Mouse (Mus musculus): ENCODE data around the gene Cdc6. TPM values are rescaled to one million over a fixed set of nuclear protein-coding genes. Genes with fewer than 3 reads are reported as not detected.

Gene Cdc6
- polyA plus RNA-seq (2015; fragmentation: Illumina TruSeq; extraction: RNeasy Lipid Tissue Mini Kit (QIAGEN cat#74804); ENCODE audit: insufficient read depth, low read depth, low replicate concordance), result 0.83 TPM

DNA sequence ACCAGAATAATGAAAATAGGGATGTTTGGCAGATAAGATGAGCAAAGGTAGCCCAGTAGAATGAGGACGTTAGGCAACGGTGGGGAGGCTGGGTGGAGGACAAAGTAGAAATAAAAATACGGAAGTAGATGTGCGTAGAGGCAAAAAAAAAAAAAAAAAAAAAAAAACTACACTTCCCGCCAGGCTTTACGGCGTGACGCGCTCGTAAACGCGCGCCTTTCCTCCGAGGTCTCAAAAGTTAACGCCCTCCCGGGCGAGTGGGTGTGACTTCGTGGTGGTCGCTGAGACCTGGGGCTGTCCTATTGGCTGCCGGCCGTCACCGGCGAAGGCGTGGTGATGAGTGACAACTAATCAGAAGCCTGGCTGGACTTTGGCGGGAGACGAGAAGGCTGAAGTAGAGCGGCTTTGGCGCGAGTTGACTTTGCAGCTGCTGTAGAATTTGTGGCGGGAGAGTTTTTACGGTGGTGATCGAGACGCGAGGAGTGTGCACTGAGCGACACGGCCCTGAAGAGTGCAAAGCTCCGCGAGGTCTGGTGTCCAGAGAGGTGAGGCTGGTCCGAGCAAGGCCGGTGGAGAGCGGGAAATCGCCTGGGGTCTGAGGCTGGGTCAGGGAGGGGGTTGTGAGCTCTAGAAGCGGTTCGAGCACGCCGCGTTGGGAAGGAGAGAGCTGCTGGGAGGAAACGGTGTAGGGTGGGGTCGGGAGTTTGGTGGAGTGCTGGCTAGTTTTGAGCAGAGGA, at the start of gene Cdc6:
Gene Cdc6, plus strand, starts transcription at position 365 of the 737 bp plus-strand sequence.

DNA sequence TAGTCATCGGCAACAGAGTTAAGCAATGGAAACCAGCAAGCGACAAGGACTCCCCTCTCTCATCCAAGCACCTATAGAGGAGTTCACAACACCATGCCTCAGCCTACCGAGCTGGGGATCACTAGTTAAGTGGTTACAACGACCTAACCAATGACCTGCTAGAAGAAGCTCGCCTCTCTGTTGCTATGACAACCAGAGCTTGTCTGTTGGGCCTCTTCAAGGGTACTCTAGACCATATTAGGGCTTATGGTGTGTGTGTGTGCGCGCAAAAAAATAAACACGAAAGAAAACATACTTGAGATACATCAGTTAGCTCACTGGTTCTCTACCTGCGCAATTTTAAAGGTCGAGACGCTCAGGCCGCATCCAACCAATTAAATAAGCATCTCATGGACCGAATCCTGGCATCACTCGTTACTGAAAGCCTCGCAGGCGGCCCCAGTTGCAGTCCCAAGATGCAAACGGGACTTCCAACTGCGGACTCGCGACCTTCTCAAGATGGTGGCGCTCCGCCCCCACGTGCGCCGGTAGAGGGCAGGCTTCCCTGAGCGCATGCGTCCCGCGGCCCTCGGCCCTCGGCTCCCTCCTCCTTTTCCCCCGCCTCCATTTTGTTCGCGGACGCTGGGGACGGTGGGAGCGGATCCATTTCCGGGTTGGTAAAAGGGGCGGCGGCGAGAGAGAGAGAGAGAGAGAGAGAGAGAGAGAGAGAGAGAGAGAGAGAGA, 44.4 kb upstream of the Cdc6 start, which contains the start of gene Wipf2:
Gene Wipf2, plus strand, starts transcription at position 611 of the 723 bp plus-strand sequence.

DNA sequence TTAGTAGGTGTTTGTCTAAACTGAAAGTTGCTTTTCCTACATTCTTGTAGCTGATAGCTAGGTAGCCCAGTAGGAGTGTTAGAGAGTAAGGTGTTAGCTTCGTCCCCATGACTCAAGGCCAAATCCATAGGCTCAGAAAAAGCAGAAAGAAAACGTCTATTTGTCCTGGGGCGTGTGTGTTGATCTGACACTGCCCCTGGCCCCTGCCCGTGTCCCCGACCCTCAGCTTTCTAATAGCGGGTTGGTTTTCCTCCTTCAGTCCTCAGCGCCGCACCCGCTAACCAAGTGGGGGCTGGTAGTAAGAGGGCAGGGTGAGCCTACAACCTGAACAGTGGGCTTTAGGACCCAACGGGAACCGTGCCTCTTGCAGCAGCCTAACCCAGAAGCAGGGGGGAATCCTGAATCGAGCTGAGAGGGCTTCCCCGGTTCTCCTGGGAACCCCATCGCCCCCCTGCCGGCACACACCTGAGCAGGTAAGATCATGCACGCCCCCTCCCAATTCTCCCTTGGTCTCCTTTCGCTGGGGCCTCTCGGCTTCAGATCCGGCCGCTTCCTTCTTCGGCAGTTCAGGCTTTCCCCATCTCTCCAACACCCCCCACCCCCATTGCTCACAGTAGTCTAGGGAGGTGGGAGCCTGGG, 20.0 kb downstream of the Cdc6 start, which contains the start of gene Rara:
Gene Rara, plus strand, starts transcription at position 381 of the 639 bp plus-strand sequence.

Other genes starting within 250 kb of the Cdc6 start
- not detected for gene Gsdma, start 243.4 kb upstream of the Cdc6 start, polyA plus RNA-seq (2015; fragmentation: Illumina TruSeq; extraction: RNeasy Lipid Tissue Mini Kit (QIAGEN cat#74804); ENCODE audit: insufficient read depth, low read depth, low replicate concordance)
- gene Psmd3, start 225.2 kb upstream of the Cdc6 start, polyA plus RNA-seq (2015; fragmentation: Illumina TruSeq; extraction: RNeasy Lipid Tissue Mini Kit (QIAGEN cat#74804); ENCODE audit: insufficient read depth, low read depth, low replicate concordance), result 21.3 TPM
- gene Csf3, start 206.5 kb upstream of the Cdc6 start, polyA plus RNA-seq (2015; fragmentation: Illumina TruSeq; extraction: RNeasy Lipid Tissue Mini Kit (QIAGEN cat#74804); ENCODE audit: insufficient read depth, low read depth, low replicate concordance), result not detected
- 10.4 TPM for gene Med24, start 178.4 kb upstream of the Cdc6 start, polyA plus RNA-seq (2015; fragmentation: Illumina TruSeq; extraction: RNeasy Lipid Tissue Mini Kit (QIAGEN cat#74804); ENCODE audit: insufficient read depth, low read depth, low replicate concordance)
- gene Thra, start 167.2 kb upstream of the Cdc6 start, polyA plus RNA-seq (2015; fragmentation: Illumina TruSeq; extraction: RNeasy Lipid Tissue Mini Kit (QIAGEN cat#74804); ENCODE audit: insufficient read depth, low read depth, low replicate concordance), result 21.8 TPM
- gene Nr1d1, start 132.5 kb upstream of the Cdc6 start, polyA plus RNA-seq (2015; fragmentation: Illumina TruSeq; extraction: RNeasy Lipid Tissue Mini Kit (QIAGEN cat#74804); ENCODE audit: insufficient read depth, low read depth, low replicate concordance), result 4.8 TPM
- gene Msl1, start 112.3 kb upstream of the Cdc6 start, polyA plus RNA-seq (2015; fragmentation: Illumina TruSeq; extraction: RNeasy Lipid Tissue Mini Kit (QIAGEN cat#74804); ENCODE audit: insufficient read depth, low read depth, low replicate concordance), result 15.9 TPM
- 11.9 TPM for gene Casc3, start 102.9 kb upstream of the Cdc6 start, polyA plus RNA-seq (2015; fragmentation: Illumina TruSeq; extraction: RNeasy Lipid Tissue Mini Kit (QIAGEN cat#74804); ENCODE audit: insufficient read depth, low read depth, low replicate concordance)
- gene Rapgefl1, start 71.0 kb upstream of the Cdc6 start, polyA plus RNA-seq (2015; fragmentation: Illumina TruSeq; extraction: RNeasy Lipid Tissue Mini Kit (QIAGEN cat#74804); ENCODE audit: insufficient read depth, low read depth, low replicate concordance), result 4.9 TPM
- gene Wipf2, start 44.2 kb upstream of the Cdc6 start, polyA plus RNA-seq (2015; fragmentation: Illumina TruSeq; extraction: RNeasy Lipid Tissue Mini Kit (QIAGEN cat#74804); ENCODE audit: insufficient read depth, low read depth, low replicate concordance), result 2.3 TPM
- gene Rara, start 20.0 kb downstream of the Cdc6 start, polyA plus RNA-seq (2015; fragmentation: Illumina TruSeq; extraction: RNeasy Lipid Tissue Mini Kit (QIAGEN cat#74804); ENCODE audit: insufficient read depth, low read depth, low replicate concordance), result 5.0 TPM
- not detected for gene Gjd3, start 75.2 kb downstream of the Cdc6 start, polyA plus RNA-seq (2015; fragmentation: Illumina TruSeq; extraction: RNeasy Lipid Tissue Mini Kit (QIAGEN cat#74804); ENCODE audit: insufficient read depth, low read depth, low replicate concordance)
- gene Top2a, start 116.4 kb downstream of the Cdc6 start, polyA plus RNA-seq (2015; fragmentation: Illumina TruSeq; extraction: RNeasy Lipid Tissue Mini Kit (QIAGEN cat#74804); ENCODE audit: insufficient read depth, low read depth, low replicate concordance), result 1.4 TPM
- gene Igfbp4, start 133.4 kb downstream of the Cdc6 start, polyA plus RNA-seq (2015; fragmentation: Illumina TruSeq; extraction: RNeasy Lipid Tissue Mini Kit (QIAGEN cat#74804); ENCODE audit: insufficient read depth, low read depth, low replicate concordance), result 81.0 TPM
- gene Tns4, start 181.5 kb downstream of the Cdc6 start, polyA plus RNA-seq (2015; fragmentation: Illumina TruSeq; extraction: RNeasy Lipid Tissue Mini Kit (QIAGEN cat#74804); ENCODE audit: insufficient read depth, low read depth, low replicate concordance), result 0.55 TPM
- 0.55 TPM for gene Ccr7, start 247.3 kb downstream of the Cdc6 start, polyA plus RNA-seq (2015; fragmentation: Illumina TruSeq; extraction: RNeasy Lipid Tissue Mini Kit (QIAGEN cat#74804); ENCODE audit: insufficient read depth, low read depth, low replicate concordance)